Mouse (Mus musculus) embryo, embryonic 9.5 days (tissue): ENCODE measurements at regions not wholly inside any gene's neighbourhood (a gene's known extent, or its start where the extent isn't known, plus 50 kb on each side); places are given as distances from the start of the nearest gene placed in this dataset.
"Not testable (repeated sequence)": the region's sequence is repeated elsewhere in the genome, so short reads cannot be mapped to it uniquely, and the experiment has no call there.

ENCODE experiments used
- DNase-seq: peaks from one replicate; pipeline ENCODE4 v3.0.0-alpha.2; 2017; ENCODE audit errors: extremely low spot score

DNA sequence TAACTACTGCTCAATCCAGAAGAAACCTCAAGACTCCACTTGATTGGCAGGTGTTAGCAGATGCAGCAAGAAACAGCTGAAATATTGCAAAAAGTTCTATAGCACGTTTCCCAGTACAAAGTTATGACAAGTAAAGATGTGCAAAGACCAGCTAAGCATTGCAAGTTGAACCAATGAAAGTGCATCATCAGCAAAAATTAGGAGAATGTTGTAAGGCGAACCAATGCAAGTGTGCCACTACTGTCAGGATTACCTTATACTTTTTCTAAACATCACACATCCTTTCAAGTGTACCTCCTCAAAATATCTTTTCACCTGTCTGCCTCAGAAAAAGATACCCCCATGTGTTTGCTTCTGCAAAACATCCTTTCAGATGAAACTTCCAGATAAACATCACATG, 244.7 kb downstream of the Slco6d1 start:
- no peak for DNase-seq

DNA sequence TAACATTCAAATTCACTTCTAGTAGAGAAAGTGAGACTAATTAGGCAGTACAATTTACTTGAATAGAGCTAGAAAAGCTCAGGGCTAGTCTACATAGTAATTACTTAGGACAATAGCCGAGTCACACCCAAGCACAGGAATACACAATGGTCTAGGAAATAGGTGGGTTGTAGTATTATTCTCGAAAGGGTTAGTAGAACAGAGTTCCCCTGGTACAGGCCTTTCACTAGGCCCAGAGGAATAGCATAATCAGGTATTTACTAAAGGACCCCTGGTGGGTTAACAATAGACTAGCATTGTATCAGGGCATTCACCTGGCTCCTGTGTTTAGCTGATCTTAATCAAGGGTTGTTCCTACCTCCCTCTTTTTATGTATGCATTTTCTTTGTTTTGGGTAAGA, 246.5 kb downstream of the Slco6d1 start:
- DNase-seq, result not testable (repeated sequence)

DNA sequence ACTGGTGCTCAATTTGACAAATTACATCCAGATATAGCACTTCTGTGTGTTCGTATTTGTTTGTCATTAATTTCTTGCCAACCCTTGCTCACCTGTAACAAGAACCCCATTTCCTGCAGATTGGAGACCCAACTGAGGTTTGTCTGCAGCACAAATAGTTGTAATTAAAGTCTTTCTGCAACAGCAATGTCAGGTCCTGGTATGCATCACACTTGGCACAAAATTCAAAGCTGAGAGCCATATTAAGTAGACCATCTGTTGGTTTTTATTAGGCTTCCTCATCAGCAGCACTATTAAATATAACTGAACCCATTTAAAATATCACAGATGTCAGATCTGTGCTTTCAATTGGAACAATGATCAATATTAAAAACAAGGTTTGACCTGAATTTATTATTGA, 247.0 kb downstream of the Slco6d1 start:
- DNase-seq, result no peak

DNA sequence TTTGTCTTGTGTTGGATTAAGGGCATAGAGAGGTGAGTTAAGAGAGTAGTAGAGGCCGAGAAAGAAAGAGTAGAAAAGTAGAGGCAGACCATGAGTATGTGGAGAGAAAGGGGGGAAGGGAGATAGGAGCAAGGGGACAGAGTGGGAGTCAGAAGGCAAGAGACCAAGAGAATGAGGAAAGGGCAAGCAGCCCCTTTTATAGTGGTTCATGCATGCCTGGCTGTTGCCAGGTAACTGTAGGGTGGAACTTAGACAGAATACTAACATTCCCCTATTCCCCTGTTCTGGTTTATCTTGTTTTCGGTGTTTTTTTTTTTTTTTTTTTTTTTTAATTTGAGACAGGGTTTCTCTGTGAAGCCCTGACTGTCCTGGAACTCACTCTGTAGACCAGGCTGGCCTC, 247.7 kb downstream of the Slco6d1 start:
- DNase-seq, result no peak

DNA sequence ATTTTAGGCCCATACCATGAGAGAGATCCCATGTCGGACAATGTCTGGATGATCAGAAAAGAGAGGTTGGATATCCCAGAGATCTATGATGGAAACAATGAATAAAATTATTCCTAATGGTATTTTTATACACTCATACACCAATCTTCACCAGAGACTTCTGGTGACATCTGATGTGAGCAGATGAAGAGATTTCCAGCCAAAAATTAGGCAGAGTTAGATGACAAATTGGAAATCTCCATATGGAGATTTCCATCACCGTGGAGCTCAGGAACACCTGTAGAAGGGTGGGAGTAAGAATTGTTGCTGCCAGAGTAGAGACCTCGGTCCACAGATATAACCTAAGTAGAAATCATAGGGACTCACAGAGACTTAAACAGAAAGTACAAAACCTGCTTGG, 257.8 kb downstream of the Slco6d1 start:
- DNase-seq, result no peak

DNA sequence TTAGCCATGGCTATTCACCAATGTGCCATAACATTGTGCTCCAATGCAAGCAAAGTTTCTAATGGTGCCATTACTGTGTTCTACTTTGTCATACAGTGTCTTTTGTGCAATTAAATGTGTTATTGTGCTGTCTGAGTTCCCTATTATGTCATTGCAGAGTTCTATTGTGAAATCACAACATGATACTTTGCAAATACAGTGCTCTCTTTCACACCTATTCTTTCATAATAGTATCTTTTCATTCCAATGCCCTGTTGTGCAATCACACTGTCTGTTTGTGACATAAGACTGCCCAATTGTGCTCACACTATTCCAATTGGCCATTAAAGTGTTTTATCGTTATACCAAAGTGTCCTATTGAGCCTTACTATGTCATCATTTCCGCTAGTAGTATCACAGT, 292.9 kb downstream of the Slco6d1 start:
- DNase-seq, result no peak

DNA sequence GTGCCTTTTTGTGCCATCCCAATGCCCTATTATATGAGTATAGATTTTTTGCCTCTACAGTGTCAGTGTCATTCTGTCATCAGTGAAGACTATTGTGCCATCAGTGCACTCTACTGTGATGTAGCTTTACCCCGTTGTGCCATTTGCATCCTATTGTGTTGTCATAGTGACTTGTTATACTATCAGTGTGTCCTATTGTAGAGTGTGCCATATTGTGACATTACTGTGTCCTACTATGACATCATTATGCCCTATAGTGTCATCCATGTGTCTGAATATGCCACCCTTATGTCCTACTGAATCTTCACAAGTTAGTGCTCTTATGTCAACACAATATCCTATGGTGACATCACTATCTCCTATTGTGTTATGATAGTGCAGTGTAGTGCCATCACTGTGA, 293.4 kb downstream of the Slco6d1 start:
- no peak for DNase-seq

DNA sequence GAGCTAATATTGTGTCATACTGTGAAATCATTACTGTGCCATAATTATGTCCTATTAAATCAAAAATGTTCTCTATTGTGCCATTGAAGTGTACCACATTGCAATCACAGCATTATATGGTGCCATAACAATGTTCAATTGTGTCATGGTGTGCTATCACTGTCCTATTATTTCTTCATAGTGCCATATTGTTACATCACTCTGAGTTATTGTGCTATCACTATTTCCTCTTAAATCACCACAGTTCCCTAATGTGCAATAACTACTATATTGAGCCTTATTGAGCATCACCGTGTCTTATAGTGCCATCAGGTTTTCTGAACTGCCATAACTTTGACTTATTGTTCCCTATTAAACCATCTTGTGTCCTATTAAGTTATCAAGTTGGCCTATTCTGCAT, 299.7 kb downstream of the Slco6d1 start:
- no peak for DNase-seq

DNA sequence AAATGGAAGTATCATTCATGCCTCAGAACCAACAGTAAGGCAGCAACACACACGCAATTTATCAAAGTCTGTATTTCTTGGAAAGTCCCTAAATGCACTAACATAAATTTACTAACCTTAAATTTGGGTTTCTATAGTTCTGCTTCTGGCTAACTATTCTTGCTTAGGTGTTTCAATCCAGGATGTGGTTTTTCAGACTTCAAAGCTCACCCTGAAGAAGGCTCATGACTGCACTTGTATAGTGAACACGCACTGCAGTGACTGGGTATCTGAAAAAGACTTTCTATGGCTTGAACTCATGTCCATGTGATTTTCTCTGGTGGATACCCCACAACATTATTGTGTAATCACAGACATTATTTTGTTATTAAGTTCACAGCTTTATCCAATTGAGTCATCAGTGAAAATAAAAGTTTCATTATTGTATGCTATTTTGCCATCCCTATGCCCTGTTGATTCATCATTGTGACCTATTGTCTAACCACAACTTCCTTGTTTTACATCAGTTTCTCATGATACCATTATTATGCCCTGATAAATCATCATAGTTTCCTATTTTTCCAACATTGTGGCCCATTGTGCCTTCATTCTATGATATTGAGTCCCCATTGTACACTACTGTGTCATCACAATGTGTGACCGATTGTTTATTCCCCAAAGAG, 306.6 kb downstream of the Slco6d1 start:
- no peak for DNase-seq

DNA sequence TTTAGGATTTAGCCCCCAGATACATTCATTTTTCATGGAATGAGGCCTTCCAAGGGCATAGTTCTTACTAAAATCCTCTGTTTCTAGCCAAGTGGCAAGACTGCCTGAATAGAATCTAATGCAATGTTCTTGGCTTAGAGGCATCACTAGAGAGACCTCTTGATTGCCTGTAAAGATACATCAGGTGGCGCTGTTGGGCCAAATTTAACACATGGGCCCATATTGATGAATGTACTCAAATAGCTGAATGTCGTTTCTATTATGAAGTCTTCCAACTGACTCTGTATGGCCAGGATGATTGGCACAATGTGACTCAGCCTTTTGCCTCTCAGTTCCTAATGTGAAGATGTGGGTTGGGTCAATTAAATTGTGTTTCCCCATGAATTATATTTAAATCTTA, 328.0 kb downstream of the Slco6d1 start:
- peak; percentile 33 for DNase-seq

DNA sequence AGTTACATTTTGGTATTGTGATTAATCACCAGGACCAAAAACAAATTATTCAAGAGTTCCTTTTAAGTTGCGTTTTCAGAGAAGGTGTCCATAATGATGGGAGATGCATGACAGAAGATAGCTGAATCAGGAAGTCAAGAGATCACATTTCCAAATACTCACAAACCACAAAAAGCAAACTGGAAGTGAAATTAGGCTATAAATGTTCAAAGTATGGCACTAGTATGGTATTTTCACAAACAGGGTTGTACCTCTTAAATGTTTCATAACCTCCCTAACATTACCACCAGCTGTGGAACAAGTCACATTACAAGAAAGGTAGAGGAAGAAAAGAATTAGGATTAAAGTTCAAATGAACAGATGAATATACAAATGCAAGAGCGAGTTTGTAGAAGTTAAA, 367.6 kb downstream of the Slco6d1 start:
- DNase-seq, result no peak

DNA sequence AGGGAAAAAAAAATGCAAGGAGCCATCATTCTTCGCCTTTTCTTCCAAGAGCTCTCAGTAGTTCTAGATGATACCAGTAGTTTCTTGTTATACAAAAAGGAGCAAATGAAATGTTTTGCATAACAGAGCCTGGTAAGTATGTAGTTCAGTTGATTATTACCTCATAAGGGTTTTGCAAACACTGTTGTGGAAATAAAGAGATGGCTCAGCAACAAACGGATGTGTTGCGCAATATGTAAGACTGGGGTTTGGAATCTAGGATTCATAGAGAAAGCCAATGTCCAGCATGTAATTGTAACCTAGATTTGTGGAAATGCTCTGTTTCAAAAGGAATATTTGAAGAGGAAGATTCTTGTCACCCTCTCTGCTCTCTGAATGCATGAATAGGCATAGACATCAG, 372.4 kb downstream of the Slco6d1 start:
- DNase-seq, result no peak

DNA sequence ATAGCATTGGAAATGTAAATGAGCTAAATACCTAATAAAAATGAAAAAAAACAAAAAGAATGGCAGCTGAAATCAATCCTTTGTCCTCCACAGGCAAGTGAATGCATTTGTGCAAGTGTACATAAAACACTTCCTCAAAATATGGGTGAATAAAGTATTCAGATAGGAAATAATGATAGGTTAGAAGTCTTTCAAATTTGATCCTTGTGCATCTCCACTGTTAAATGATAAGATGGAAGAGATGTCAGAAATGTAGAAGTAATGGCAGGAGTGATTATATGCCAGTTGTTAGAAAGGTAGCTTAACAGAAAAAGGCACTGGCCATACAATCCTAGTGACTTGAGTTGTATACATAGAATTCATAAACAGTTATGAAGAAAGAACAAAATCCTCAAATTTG, 391.6 kb downstream of the Slco6d1 start:
- no peak for DNase-seq

DNA sequence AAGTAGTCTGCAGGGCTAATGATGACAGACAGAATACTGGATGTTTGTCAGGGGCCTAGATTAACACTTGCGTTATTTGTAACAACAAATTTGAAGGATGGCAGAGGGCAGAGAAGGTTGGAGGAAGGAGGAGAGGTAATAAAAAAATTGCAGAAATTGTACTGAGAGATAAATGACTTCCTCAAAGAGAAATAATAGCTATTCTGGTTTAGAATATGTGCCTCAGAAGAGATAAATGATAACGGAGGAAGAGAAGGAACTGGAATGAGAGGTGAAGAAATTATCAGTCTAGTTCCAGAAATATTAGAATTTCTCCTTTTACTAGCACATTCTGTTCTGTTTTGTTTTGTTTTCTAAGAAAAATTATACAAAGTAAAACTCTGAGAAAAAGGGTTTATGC, 393.1 kb downstream of the Slco6d1 start:
- no peak for DNase-seq

DNA sequence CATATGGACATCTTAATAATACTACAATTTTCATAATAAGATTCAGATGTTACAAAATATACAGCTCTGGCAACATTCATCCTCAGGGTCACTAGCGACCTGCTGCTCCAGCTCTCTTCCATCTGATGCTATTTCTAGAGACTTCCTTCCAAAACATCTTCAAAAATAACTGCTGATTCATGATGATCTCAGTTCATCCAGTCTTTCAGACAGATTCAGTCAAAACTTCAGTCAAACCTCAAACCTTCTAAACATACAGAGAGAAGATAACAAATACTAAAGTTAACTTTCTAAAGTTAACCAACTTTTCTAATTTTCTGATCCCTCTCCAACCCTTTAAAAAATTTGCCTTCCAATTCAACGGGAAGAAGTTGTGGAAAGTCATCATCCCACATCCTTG, 397.2 kb downstream of the Slco6d1 start:
- no peak for DNase-seq

DNA sequence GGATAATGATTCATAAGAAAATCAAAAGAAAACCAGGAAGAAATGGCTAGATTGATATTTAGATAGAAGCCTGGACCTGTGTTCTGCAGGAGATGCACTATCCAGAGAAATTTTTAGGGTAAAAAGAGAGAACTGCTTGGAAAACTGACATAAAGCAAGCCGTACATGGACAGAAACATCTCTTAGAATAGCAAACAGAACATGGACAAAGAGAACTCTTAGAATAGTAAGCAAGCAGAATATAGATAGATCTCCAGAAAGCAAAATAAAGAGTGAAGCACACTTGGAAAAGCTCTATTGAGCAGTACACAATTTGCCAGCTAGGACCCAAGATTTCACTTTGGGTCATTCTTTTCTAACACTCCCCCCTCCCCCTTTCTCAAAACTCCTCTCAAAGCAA, 439.3 kb downstream of the Slco6d1 start:
- no peak for DNase-seq

DNA sequence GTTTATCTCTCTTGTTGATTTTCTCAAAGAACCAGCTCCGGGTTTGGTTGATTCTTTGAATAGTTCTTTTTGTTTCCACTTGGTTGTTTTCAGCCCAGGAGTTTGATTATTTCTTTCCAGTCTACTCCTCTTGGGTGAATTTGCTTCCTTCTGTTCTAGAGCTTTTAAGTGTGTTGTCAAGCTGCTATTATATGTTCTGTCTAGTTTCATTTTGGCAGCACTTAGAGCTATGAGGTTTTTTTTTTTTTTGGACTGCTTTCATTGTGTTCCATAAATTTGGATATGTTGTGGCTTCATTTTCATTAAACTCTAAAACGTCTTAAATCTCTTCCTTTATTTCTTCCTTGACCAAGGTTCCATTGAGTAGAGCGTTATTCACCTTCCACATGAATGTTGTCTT, 485.3 kb downstream of the Slco6d1 start:
- DNase-seq, result no peak

DNA sequence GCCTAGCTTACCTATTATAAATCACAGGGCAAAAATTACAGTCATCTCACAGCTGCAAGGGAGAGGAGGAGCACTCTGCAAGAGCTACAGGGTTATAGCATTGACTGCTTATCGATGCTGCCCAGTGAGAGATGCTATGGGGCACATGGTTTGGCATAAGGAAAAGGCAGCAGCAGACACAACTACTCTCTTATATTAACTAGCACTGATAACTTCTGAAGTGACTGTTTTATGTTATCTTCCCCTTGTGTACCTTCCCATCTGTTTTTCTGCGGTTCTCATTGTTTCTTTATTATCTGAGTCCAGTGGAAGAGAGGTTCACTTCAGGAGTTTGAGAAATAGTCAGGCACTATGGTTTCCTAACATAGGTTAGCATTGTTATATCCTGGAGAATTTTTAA, 502.1 kb downstream of the Slco6d1 start:
- DNase-seq, result no peak

DNA sequence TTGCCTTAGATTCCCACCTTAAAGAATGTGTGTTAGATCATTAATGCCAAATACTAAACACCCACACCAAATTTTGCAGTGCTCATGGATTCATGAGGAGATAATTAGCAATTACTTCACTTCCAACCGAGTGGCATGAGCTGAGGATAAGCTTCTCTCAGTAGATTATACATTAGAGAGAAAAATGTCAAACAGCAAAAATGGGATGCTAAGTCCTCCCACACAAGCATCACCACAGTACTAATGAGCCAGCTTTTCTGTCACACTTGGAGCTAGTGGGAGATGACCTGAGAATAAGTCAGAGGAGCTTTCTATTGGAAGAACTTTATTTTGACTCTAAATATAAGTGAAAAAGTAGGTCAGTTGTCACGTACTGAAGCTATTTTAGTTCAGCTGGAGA, 504.0 kb downstream of the Slco6d1 start:
- no peak for DNase-seq

DNA sequence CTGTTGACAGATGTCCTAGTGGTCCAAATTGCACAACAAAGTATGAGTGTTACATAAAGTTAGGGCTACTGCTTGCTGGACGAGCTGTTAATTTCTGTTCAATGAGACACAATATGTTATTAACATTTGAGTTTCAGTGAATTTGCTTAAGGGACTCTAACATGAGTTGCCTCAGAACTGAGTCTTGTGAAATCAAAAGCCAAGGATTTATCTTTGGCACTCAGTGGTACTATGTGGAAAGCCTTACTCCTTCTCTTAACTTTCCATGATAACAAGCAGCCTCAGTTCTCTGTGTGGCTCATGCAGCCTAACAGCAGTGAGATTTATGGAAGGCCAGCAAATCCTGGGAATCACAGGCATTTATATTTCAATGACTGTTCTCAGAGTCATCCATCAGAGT, 510.0 kb downstream of the Slco6d1 start:
- no peak for DNase-seq

DNA sequence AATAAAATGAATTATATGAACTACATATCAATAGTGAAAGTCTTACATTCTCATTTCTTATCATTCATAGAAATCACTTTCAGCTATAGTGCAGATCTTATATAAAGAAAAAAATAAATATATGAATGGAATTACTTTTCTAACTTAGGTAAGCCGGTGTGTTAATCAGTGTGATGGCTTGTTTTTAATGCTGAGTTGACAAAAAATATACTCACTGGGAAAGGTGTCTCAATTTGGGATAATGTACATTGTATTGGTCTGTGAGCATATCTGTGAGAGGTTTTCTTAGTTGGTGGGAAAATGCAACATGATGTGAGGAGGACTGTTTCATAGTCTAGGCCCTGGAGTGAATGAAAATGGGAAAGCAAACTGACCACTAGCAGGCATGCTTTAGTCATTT, 511.3 kb downstream of the Slco6d1 start:
- DNase-seq, result no peak

DNA sequence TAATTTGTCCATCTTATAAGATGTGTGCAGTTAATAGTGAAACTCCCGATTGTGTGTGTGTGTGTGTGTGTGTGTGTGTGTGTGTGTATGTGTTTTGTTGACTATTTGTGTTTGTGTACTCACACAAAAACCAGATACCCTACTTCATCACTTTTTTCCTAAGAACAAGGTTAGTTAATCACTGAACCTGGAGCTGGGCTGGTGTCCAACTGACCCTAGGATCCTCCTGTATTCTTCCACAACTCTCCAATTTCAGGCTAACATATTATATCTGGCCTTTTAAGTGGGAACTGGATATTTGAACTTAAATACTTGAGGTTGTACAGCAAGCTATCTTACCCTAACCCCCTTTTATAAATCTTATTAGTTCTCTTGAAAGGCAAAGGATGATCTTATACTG, 556.8 kb downstream of the Slco6d1 start:
- DNase-seq, result no peak
